Mouse (Mus musculus) retina, postnatal 7 days (tissue): ENCODE measurements around the gene Ttc39b.

Source experiments
- DNase-seq: peaks from one replicate; pipeline ENCODE4 v3.0.0-alpha.2; 2012; ENCODE audit warnings: low read depth, low spot score

Gene Ttc39b

DNA sequence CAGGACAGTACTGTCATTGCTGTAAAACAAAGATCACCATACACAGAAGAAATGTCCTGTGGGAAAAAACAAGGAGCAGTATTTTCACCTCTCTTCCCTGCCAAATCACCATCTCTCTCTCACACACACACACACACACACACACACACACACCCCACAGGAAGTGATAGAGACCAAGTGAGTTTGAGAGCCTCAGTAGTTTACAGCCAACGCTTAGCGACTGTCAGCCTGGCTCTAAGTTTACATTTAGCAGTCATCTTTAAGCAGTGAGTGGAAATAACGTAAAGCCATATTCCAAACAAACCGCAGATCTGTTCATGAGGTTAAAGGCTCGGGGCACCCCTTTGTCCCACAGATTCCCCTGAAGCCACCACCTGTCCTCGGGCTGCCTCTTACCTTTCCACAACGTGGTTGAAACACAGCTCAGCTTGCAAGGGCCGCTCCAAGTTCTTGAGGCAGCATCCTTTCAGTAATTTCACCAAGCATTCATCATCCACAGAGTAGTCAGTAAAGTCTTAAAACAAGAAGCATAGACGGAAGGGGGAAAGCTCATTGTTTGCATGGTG, 91.7 kb downstream of the Ttc39b start:
- no peak for DNase-seq

DNA sequence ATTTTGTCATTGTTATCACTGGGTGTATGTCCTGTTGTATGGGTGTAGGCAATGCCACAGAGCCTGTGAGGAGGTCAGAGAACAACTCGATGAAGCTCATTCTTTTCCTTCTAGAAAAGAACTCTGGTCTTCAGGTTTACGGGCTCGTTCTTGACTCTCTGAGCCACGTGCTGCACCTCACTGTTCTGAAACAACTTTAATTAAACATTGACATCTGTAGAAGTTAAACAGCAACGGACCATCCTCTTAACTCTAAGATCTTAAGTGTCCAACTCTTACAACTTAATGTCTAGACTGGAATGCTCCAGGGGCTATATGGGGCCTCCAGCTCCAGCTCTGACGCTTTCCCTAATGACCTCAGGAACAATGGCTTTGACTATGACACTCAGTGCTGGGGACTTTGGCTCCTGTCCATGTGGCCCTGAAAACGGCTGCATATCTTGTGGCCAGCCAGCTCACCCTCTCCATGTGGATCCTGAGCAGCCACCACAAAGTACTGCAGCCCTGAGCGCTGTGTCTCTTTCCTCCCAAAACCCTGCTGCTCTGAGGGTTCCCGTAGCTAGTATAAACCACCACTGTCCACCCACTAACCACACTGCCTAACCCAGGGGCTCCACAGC, 95.3 kb downstream of the Ttc39b start:
- no peak for DNase-seq

DNA sequence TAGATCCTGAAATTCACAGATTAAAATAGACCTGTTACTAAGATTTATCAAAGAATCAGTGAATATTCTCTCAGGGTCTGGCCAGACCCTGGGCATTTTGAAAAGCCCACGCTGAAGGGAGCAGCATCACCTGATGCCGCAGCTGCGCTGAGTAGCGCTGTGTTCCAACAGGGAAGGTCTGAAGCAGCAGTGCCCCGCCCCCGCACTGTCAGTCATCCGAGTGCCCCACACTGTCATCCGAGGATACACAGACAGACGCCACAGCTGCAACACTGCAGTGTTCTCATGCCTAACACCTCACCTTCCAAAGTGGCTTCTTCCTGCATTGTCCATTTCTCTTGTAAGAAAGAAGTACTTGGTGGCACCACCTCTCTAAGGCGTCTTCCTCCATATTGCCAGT, 96.0 kb downstream of the Ttc39b start:
- DNase-seq = no peak

DNA sequence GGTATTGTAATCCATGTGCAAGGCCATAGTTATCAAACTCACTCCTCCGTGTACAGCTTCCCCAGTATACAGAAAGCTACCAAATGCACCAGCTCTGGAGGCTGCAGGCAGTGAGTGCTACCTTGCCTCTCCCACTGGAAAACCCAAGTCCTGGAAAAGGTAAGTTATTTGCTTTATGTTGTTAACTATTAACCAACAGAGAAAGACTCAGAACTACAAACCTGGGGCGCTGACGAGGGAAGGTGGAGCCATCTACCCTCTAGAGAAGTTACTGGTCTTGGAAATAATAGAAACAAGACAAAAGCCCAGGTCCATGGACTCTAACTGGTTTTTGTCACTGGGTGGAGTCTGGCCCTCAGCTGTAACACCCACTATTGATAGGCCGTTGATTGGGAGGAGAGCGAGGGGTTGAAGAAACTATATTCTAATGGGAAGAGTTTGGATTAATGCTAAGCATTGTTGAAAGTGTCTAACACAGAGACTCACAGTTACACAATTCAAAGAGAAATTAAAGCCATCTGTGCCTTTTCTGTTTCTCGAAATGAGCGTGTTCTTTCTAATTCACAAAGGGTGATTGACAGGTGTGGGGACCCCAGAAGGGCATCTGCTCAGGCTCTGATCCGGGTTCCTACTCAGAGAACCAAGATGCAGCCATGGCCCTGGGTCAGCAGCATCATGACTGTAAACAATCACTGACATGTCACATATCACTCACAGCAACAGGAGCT, 98.3 kb downstream of the Ttc39b start:
- DNase-seq = no peak

DNA sequence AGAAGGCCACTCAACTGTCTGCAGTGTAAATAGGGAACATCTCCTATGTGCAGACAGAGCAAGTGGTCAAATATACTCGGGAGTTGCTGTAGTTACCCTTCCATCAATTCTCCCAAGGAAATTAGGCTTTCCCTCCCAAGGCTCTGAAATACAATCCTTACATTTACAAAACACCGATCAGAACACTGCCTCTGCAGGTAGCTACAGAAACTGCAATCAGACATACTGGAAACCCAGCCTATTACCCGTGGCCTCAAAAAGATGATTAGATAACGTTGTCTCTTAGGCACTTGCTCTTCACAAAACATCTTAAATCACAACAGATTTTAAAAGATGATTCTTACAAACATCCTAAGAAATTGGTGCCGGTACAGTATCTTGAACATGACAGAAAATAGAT, 99.8 kb downstream of the Ttc39b start:
- no peak for DNase-seq

DNA sequence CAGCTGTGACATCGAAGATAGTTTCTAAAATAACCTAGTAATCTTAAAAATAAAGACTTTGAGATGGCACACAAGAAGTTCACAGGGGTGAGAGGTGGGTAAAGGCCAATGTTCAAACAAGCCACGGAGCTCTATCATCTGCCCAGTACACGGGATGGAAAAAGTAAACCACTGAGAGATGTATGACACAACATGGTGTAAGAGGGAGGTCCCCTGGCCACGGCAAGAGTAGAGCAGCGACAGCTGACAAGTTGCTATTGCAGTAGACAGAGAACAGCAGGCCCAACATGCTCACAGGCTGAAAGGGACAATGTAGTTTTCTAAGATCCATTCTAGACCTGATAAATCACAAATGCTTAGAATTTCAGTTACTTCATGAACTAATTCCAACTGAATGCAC, 100.9 kb downstream of the Ttc39b start:
- DNase-seq = no peak

DNA sequence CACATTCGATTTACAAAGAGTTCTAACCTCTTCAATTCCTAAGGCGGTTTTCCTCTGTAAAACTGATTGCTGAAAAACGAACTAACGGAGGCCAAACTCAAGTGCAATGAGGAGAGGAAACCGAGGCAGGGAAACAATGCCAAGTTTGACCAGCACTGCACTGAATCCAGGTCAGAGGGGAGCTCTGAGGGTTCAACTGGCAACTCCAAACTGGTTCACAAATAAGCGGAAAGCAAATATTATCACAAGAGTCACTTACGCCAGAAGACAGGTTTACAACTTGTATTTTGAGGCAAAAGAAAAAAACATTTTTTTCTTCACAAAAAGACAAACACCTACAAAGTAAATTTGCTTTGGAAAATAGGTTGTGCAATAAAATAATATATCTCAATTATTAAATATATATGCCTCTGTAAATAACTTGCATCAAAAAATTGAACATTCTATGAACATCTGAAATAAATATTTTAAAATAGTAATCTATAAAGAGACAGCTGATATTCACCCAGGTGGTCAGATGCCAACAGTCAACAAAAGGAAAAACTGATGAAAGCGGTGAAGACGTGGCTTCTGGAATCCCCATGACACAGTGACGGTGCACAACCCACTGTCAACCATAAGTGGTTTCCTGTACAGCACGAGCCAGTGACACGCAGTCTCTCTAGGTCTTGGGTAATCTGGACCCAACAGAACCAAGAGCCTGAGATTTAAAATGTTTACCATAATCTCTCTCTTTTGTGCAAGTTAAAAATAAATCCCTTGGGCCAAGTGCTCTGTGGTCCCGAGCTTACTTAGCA, 103.1 kb downstream of the Ttc39b start:
- no peak for DNase-seq

DNA sequence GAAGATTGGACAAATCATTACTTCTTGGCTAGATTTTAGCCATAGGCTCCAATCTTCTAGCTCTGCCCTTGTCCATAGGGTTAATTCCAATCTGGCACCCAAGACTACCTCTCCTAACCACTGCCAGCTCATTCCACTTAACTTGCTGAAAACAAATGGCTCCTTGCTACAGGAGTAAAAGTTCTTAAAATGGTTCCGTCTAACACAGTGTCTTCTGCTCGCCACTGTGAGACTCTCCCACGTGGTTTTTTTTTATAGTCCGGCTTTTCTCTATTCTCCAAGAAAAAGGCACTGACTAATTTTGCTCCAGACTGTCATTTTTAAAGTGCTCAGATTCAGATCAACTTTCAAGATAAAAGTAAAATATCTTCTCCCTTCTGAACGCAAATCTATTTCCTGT, 104.8 kb downstream of the Ttc39b start:
- no peak for DNase-seq

DNA sequence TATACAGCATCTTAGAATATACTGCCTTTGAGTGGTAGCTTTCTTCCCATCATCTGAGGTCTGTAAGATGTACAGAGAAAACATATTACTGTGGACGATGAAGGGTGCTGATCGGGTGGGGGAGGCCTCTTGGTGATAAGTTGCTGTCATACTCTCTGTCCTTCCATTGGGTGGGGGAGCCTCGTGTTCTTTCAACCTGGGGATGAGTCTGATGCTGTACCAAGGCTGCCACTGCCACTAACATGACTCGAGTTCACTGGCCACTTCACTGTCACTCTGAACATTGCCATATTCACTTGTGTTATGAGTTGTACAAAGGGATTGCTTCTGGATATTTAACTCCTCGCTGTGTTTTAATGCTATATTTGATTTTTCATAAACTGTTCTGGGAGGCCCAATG, 106.9 kb downstream of the Ttc39b start:
- DNase-seq = no peak

DNA sequence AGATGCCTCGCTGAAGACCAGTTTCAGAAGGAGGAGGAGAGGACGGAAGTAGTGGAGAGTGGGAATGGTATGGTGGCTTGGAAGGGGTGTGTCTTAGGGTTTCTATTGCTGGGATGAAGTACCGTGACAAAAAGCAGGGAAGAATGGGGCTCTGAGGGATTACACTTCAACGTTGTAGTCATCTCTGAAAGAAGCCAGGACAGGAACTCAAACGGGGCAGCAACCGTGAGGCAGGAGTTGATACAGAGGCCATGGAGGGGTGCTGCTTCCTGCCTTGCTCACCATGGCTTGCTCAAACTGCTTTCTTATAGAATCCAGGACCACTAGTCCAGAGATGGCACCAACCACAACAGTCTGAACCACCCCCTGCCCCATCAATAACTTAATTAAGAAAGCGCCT, 107.7 kb downstream of the Ttc39b start:
- no peak for DNase-seq

DNA sequence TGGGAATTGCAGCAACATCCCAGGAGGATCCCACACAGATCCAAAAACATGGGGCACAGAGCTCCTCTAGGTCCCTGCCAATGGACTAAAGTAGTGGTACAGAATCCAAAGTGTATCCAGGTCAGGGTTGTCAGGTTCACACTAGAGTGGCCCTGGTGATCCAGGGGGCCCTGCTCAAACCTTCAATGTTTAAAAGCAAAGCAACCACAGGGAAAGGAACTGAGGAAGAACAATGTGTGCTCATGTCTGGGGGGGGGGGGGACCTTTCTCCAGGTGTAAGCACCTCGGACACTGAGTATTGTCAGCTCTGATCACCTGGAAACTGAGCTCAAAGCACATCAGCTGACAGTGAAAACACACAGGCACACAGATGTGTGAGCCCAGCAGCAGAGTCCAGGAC, 108.3 kb downstream of the Ttc39b start:
- no peak for DNase-seq

DNA sequence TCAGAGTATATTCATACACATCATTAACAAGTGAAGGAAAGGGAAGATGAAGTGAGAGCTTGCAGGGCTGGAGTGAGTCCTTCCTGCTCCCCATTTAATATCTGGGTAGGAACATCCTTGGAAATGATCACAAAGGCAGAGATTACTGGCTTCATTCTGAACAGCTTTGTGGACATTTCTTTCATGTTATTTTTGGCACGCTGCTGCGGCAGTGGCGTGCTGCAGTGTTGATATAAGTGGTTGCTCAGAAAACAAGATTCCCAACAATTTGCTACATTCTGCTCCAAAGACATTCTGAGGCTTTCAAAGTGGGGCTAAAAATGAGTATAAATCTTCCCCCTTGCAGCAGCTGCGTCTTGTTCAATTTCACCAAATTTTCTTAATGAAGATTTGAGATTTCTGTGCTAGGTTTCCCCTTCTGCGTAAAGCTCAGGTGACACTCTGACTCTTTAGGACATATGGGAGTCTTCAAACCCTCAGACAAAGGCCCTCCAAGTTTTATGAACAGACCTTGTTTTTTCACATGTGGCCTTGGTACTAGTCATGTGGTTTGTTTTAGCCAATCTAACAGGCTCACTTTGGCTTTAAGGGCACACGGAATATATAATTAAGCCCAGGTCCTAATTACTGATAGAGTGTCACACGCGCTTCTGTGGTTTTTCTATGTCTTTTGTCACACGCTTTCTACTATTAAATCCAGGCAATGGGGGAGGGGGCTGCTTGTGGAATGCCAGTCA, 109.1 kb downstream of the Ttc39b start:
- DNase-seq = no peak

DNA sequence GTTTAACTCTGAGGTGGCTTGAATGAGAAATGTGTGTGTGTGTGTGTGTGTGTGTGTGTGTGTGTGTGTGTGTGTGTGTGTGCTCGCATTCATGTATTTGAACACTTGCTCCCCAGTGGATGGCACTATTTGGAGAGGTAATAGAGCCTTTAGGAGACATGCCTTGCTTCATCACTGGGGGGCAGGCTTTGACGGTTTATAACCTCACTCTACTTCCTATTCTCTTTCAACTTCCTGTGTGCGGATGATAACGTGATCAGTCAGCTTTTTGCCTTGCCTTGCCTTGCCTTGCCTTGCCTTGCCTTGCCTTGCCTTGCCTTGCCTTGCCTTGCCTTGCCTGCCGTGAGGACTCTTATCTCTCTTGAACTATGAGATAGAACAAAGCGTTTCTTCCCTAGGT, 110.3 kb downstream of the Ttc39b start:
- no peak for DNase-seq

DNA sequence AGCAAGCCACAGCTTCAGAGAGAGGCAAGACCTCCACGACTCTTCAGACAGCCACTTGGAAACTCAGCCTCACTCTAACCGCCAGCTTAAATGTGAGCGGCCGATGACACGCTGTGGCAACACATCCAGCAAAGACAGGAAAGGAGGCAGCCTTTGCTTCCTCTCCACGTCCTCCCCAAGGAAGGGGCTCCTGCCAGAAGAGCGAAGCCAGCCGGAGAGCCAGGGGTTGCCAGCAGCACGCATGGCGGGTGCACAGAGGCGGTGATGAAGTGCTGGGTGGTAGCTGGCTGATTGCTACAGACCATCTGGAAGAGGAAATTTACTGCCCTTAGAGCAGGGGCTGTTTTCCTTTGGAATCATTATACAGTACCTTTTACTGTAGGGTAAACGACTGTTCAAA, 112.3 kb downstream of the Ttc39b start:
- no peak for DNase-seq

DNA sequence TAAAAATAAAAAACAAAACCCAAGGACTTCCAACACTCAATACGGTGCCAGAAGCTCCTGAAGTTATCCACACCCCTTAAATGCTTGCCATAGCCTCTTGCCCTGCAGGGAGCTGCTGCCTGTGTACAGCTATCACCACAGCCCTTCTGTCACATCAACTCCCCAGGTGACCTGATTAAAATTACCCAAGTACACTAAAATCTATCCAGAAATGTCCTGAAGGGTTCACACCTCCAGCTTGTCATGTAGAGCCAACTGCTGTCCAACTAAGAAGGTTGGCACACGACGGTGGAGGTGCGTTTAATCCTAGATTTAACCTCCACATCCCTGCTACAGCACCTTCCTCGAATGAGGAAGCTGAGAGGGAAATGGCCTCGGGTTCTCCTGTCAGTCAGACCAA, 113.6 kb downstream of the Ttc39b start:
- DNase-seq = no peak

DNA sequence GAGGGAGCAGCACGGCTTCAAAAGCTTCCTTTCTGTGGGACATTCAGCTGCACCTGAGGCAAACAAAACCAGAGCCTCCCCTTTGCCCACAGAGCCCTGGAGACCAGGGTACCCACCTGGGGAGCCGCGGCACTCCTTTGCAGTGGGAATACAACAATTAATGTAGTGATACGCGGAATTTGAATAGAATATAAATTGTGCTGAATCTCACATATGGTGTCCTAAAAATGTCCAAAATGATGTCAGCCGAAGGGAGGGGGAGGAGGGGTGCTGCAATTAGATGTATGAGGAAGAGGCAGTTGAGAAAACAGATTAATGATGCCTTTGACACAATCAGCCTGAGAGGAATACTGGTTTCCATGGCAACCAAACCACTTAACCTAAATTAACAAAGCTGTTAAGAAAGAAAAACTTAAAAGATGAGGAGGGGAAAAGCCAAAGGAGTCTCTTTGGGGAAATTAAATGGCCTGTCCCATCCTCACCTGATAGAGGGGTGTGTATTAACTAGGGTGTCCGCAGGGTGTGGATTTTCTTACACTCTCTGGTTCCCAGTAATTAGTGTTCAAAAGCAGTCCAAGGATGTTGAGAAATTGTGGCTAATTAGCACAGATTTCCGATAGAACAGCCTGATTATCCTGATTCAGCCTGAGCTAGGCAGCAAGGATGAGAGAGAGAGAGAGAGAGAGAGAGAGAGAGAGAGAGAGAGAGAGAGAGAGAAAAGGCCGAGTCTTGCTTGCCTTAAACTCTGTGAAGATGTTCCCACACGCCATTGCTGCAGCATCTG, 117.1 kb downstream of the Ttc39b start:
- DNase-seq = peak; percentile 34

DNA sequence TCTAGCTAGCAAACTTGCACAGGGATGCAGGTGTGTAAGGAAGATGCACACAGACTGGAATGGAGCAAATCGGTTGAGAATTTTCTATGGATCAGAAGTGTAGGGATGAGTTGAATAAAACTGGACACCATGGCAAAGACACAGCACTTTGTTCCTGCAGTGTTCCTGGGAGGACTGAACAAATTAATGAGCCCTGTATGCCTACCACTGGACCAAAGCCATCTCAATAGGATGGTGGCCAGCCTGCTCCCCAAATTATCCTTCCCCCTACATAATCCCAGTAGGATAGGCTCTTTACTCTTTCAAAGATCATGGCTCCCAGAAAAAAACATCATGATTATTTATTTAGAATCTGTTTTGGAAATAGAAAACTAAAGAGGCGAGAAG, 117.6 kb downstream of the Ttc39b start:
- no peak for DNase-seq

DNA sequence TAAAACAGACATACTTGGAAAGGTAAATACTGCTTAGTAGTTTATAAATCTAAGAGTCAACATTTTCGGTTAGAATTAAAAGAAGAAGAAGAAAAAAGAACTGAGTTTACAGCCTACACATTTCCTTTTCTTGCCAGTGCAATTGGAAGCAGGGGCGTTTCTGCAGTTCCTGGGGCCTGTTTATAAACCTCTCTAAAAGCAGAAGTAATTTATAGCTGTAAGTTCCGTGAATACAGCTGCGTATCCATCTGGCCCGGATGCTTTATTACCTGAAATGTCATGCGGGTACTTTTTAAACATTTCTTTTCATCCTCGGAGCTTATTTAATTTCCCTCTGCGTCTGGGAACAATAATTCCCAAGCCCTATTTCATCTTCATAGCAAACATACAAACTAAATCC, 124.7 kb downstream of the Ttc39b start:
- DNase-seq = no peak

DNA sequence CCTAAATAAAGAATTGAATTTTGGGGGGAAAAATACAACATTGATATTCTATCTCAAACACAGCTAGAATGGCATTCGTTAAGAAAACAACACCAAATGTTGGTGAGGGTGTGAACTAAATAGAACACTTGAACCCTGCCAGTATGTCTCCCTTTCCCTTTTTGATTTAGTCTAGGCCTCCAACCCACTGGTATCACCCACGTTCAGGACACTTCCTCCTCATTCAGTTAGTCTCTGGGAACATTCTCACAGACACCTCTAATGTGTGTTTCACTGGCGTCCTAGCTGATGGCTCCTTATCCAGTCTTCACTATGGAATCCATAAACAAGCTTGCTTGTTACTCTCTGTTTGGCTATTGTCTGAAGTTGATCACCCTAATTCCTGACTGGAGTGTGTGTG, 125.9 kb downstream of the Ttc39b start:
- no peak for DNase-seq

DNA sequence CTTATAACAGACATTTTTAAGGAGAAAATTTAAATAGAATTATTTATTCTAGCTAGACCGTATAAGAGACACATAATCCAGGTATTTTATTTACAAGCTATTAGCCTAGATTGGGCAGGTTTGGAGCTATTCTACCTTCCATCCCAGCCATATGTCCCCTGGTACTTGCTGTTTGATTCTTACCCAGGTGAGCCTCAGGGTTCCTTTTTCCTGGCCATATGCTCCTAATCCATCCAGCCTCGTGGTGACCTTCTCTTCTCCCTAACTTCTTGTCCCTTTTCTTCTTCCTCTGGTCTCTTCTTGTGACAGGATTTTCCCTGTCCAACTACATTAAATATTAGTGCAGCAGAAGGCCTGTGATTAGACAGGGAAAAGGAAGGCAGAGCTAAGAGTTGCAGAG, 134.3 kb downstream of the Ttc39b start:
- no peak for DNase-seq

DNA sequence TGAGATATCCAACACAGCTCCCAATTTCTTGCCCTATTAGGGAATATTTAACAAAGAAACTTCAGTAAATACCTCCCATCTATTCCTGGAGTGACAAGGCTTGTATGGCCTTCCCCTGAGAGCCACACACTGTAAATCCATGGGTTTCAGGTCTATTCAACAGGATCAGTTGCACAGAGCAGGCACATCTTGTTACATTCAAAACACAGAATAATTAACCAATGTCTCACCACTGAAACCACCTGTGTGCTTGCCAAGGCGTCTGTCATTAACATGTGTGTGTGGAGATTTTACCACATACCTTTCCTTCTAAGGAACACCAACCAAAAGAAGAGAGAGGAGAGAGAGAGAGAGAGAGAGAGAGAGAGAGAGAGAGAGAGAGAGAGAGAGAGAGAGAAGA, 136.7 kb downstream of the Ttc39b start:
- no peak for DNase-seq
